Mouse (Mus musculus) R1 (cell line): ENCODE data around the gene Ptprh.
A peak's percentile ranks its signal among the peaks of the same experiment; 100 is the strongest.

ENCODE experiments used
- DNase-seq: peaks from one replicate; pipeline ENCODE4 v3.0.0-alpha.2; 2018; ENCODE audit warnings: low read depth, low spot score

The Ptprh gene

GRCm38 (mm10) chr7:4603873-4604272, at the start of gene Ptprh:
Gene Ptprh, minus strand, starts transcription at chr7:4604041.
- no peak for DNase-seq

DNA sequence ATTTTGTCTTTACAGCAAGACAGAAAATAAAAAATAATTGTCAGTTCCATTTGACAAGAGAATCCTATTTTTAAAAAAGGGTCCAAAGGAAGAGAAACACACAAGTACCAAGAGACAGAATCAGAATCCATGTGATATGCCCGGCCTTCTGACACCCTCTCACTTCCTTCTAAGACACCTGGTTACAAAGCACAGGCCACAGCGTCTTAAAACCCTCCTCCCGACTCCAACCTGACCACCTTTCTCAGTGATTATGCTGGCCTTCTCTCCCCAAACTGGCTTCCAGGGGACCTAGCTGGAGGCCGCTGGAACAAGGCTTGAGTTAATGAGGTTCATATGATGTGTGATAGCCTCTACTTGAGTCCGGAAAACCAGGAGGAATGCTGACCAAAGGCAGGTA, 49.5 kb upstream of the Ptprh start:
- no peak for DNase-seq

GRCm38 (mm10) chr7:4652726-4653125, 48.9 kb upstream of the Ptprh start:
- DNase-seq = no peak

DNA sequence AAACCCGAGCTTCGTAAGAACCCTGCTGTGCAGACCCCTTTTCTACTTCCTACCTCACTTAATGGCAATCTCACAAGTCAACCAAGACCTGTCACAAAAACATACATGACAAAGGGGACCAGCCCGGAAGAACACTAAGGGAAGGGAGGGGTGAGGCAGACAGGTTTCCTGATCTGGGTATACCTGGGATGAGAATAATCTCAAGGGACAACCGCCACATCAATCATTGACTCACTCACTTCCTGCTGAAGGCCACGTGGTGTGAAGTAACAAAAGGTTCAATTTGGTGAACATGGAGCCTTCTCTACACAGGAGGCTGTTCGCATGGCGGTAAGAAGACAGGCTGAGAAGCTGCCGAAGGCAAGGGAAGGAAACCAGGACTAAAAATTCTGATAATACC, 47.7 kb upstream of the Ptprh start:
- peak; percentile 83 for DNase-seq

DNA sequence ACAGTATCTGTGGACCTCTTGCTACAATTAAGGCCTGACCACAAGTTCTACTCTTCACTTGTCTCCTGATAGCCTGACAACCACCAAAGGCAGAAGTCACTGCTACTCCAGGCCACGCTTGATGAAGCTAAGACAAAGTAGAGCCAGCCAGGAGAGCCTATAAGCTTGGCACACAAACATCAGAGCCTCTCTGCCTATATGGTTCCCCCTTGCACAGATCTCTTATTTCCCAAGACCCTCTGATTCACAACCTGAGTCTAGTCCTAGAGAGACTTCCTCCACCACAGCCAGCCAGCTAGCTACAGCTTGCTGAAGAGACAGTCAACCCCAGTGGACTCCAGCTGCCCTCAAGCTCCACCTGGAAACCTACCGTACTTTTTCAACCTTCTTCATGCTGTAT, 44.2 kb upstream of the Ptprh start:
- DNase-seq = no peak

- DNase-seq = no peak
These were observed 43.5 kb upstream of the Ptprh start for GRCm38 (mm10) chr7:4647291-4647690.

DNA sequence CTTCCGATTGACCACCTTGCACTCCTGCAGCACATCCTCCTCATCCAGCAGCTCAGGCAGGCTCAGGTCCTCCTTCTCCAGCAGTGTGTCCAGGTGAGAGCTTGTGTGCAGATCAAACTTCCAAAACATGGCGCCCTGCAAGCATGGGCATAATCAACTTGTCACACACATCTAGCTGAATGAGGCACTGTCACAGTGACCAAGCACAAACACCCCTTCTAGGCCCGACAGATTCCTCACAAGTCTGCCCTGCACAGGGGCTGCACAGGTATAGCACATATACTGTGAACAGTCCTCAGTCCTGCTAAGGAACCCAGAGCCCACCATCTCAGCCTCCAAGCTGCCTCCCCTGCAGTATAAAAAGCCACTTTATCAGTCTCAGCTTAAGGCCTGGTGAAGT, 43.0 kb upstream of the Ptprh start:
- no peak for DNase-seq

- no peak for DNase-seq
These were observed 39.4 kb upstream of the Ptprh start for GRCm38 (mm10) chr7:4643225-4643624.

- peak; percentile 26 for DNase-seq
These were observed 38.1 kb upstream of the Ptprh start for GRCm38 (mm10) chr7:4641956-4642355.

- DNase-seq = no peak
These were observed 37.3 kb upstream of the Ptprh start for GRCm38 (mm10) chr7:4641155-4641554.

DNA sequence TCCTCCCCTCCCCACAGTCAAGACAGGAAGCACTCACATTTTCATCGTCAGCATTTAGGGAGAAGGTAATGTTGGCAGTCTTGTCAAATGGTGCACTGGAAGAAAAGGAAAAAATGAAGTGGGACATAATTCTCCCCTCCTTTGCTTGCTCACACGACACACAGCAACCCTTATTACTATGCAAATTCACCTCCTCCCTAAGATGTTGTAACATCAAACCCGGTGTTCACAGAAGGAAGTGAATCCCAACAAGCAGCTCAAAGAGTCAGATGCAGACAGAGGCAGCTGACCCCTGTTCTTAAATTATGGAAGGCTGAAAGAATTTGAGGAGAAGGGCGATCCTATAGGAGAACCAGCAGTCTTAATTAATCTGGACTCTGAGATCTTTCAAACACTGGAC, 32.3 kb upstream of the Ptprh start:
- no peak for DNase-seq

DNA sequence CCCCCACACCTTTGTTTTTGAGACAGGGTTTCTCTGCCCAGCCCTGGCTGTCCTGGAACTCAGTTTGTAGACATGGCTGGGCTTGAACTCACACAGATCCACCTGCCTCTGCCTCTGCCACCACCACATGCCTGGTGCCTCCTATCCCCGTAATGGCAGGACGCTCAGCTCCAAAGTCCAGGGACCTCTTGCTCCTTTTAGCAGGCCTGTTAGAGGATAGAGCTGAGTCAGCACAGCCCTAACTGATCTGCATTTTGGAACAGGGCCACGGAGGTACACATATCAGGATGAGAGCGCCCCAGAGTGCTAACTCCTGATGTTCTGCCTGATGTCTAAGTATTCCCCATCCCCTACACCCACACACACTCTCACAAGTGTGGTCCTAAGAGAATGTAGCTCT, 27.2 kb upstream of the Ptprh start, which contains the start of gene Tmem86b:
Tmem86b (minus strand) TSS at position 392 of the 400 bp plus-strand sequence.
- no peak for DNase-seq

- DNase-seq = no peak
These were observed 26.4 kb upstream of the Ptprh start for GRCm38 (mm10) chr7:4630198-4630597.

GRCm38 (mm10) chr7:4629586-4629985, 25.7 kb upstream of the Ptprh start:
- no peak for DNase-seq

GRCm38 (mm10) chr7:4625928-4626327, 22.1 kb upstream of the Ptprh start:
- no peak for DNase-seq

DNA sequence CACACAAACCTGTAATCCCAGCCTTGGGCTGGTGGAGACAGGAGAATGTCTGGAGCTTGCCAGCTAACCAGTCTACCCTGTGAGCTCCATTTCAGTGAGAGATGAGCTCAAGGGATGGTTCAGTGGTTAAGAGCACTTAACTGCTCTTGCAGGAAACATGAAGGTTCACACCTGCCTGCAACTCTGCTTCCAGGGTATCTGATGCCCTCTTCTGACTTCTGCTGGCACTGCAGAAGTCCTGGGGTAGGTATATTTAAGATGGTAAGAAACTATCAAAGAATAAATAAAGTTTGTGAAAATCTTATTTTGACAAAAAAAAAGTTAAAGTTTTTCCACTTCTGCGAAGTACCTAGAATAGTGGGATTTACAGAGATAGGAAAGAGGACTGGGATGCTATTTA, 20.5 kb upstream of the Ptprh start:
- peak; percentile 18 for DNase-seq

- peak; percentile 79 for DNase-seq
These were observed 19.8 kb upstream of the Ptprh start for GRCm38 (mm10) chr7:4623544-4624189.

- DNase-seq = peak; percentile 78
These were observed 16.1 kb upstream of the Ptprh start for GRCm38 (mm10) chr7:4619979-4620378.

- DNase-seq = no peak
These were observed 10.0 kb upstream of the Ptprh start for GRCm38 (mm10) chr7:4613740-4614403.

DNA sequence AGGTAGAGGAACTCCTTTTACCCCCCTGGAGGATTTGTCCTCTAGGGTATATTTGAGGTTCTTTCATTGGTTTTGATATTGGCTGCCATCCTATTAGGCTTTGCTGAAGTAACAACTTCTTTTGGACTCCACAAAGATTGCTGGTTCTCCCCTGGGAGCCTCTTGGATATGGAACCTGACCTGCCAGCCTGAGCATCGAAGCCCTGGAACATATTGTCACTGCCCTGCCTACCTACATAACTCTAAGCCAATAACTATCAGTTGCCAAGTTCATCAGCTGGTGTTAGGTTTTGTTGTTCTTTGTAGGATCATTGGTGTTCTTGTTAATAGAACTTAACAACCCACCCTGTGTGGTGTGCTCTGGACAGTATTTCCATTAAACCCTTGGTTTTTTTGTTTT, 9.1 kb upstream of the Ptprh start:
- no peak for DNase-seq

DNA sequence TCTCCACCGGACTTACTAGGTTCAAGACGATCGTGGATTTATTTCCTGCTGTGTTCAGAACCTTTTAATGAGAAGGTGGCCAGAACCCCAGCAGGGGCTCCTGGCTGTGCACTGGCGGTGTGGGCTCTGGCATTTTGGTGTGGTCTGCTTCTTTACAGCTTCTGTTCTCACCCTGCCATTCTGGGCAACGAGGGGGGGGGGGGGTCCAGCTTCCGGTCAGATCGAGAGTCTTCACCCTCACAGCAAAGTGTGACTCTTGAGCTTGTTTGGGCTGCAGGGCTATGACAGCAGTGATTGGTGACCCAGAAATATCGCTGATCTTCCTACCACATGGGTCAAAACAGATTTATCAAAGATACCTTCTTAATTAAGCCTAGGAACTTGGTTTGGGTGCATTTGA, 8.5 kb upstream of the Ptprh start:
- no peak for DNase-seq

- no peak for DNase-seq
These were observed 8.1 kb upstream of the Ptprh start for GRCm38 (mm10) chr7:4611921-4612341.

- no peak for DNase-seq
These were observed 7.7 kb upstream of the Ptprh start for GRCm38 (mm10) chr7:4611511-4611910.
